Mouse (Mus musculus) heart, adult 2 months (tissue): Measurements from ENCODE around the gene Cldn7. TPM values are rescaled to one million over a fixed set of nuclear protein-coding genes. Genes with fewer than 3 reads are reported as not detected.
"Not testable (repeated sequence)": the region's sequence is repeated elsewhere in the genome, so short reads cannot be mapped to it uniquely, and the experiment has no call there.

Experiments
- DNase-seq, 2 experiments: peaks; one replicate each; pipeline ENCODE4 v3.0.0; 2021
- H3K27ac ChIP-seq: fragments of 200-600 bp; 2 replicates; pipeline ENCODE4 v1.8.1; 2022
- H3K27me3 ChIP-seq: fragments of 200-500 bp; 2 replicates; pipeline ENCODE4 v1.6.1; 2012; ENCODE audit warnings: mild to moderate bottlenecking, low read length, inconsistent platforms, mixed read lengths; ENCODE audit not compliant: control insufficient read depth, insufficient read depth
- H3K36me3 ChIP-seq: fragments of 200-500 bp; 2 replicates; pipeline ENCODE4 v1.6.1; 2012; ENCODE audit warnings: low read length, inconsistent platforms; ENCODE audit not compliant: control insufficient read depth, insufficient read depth
- H3K4me1 ChIP-seq: fragments of 200-500 bp; 2 replicates; pipeline ENCODE4 v1.6.1; 2011; ENCODE audit warnings: low read length; ENCODE audit not compliant: control insufficient read depth, insufficient read depth
- H3K4me3 ChIP-seq: fragments of 200-600 bp; 2 replicates; pipeline ENCODE4 v1.8.1; 2022
- H3K79me2 ChIP-seq: fragments of 200-500 bp; replicated peaks from 2 replicates; pipeline ENCODE4 v1.6.1; 2012; ENCODE audit warnings: mild to moderate bottlenecking, inconsistent platforms, low read length, moderate library complexity, mixed read lengths; ENCODE audit not compliant: control insufficient read depth, insufficient read depth
- H3K9ac ChIP-seq: fragments of 200-500 bp; 2 replicates; pipeline ENCODE4 v1.6.1; 2012; ENCODE audit warnings: low read depth, mild to moderate bottlenecking, control low read depth, inconsistent platforms, low read length, mixed read lengths
- CTCF ChIP-seq: fragments of 200-600 bp; IDR thresholded peaks from 2 replicates; pipeline ENCODE4 v1.8.1; 2022; ENCODE audit warnings: antibody characterized with exemption, mild to moderate bottlenecking, moderate library complexity
- EP300 ChIP-seq: fragments of 200-500 bp; IDR thresholded peaks from 2 replicates; pipeline ENCODE4 v1.6.1; 2011; ENCODE audit warnings: low read depth, low read length, control low read depth; ENCODE audit not compliant: insufficient read depth
- POLR2A ChIP-seq: fragments of 200-500 bp; IDR thresholded peaks from 2 replicates; pipeline ENCODE4 v1.6.1; 2011; ENCODE audit warnings: mild to moderate bottlenecking, low read depth, low read length, control low read depth; ENCODE audit not compliant: insufficient read depth
- WGBS: fragments of 180-500 bp; shearing (Covaris S2); methylation state at CpG from one replicate; pipeline ENCODE4 v1.1.7; 2018; 5-methylcytosine and 5-hydroxymethylcytosine counted together
- intact Hi-C: fragments of 180-260 bp; cut with DNase I; formaldehyde crosslinking; loops from one replicate; pipeline ENCODE4 v1.15.1; 2025
- polyA plus RNA-seq: library from polyadenylated mRNA; depleted of rRNA; stranded (reverse); fragments of >200 nt; gene quantifications from 2 replicates; pipeline ENCODE4 v1.2.3, GENCODE M21; 2012
- total RNA-seq, 2 experiments: library from RNA; stranded (reverse); gene quantifications; 2 replicates each; pipeline ENCODE4 v1.2.3; 2021

Cldn7 gene
- total and polyA plus RNA-seq, 3 experiments, result 3.5 TPM; not detected in 2

DNA sequence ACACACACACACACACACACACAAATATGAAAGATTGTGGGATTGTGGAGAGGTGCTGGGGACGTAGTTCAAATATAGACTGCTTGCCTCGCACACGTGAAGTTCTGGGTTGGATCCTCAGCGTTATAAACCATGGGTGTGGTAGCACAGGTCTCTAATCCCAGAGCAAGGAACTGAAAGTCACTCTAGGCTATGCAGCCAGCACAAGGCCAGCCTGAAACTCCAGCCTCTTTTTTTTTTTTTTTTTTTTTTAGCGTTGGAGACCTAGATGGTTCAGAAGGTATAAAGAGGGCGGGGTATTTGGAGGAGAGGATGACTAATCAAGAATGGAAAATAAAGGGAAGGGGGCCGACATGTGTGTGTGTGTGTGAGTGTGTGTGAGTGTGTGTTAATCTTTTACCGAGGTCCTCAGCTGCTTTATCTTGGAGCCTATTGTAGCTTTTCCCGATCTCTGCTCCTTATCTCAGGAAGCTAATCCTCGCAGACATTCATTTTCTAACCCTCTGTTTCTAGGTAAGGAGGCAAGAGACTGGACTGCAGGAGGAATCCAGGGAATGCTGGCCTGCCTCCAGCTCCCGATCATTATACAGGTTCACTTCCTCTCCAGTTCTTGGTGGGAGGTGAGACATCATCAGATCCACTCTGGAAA is 11.2 kb upstream of the Cldn7 start:
- no peaks in the 10 kb centered on the region for H3K36me3 ChIP-seq
- WGBS, result 23% methylated on average over 11 of the region's 11 CpGs

DNA sequence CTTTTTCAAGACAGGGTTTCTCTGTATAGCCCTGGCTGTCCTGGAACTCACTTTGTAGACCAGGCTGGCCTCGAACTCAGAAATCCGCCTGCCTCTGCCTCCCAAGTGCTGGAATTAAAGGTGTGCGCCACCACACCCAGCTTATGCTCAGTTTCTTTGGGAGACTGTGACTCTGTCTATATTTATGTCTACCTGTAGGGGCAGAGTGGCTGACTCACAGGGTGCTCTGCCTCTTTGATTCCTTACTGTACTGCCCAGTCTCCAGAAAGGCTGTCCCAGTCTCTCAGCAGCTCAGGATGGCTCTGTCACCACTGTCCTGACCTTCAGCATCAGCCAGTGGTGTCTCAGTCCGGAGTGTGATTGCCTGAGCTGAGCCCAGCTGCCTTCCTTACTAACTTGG is 9.0 kb upstream of the Cldn7 start:
- H3K27ac ChIP-seq, H3K36me3 ChIP-seq, DNase-seq, H3K27me3 ChIP-seq, H3K4me1 ChIP-seq, H3K79me2 ChIP-seq, intact Hi-C loops, H3K9ac ChIP-seq, H3K4me3 ChIP-seq: not testable (repeated sequence)
- 75% methylated on average over 4 of the region's 4 CpGs for WGBS

More for the DNA sequence above, 11.2 kb upstream of the Cldn7 start:
- H3K4me3 ChIP-seq, result no peak overlapping the region
- no peak for DNase-seq
- no peaks in the 10 kb centered on the region; the same call in 1 of the 2 replicates for H3K4me1 ChIP-seq
- H3K9ac ChIP-seq, result no peak overlapping the region
- H3K79me2 ChIP-seq, result no peaks in the 10 kb centered on the region
- no peaks in the 10 kb centered on the region for H3K27me3 ChIP-seq
- no peak overlapping the region for H3K27ac ChIP-seq
- intact Hi-C loops, result no loop called here
- TF ChIP-seq POLR2A (no peak), CTCF (no peak), EP300 (no peak)

DNA sequence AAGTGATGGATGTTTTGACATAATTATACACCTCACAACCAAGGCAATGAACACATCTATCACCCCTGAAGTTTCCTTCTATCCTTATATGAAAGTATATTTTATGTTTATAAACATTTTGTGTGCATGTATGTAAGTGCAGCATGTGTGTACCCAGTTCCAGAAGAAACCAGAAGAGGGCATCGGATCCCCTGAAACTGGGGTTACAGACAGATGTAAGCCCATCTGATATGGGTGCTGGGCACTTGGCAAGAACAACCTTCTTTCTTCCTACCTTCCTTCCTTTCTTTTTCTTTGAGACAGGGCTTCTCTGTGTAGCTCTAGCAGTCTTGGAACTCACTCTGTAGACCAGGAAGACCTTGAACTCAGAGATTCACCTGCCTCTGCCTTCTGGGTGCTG is 8.4 kb upstream of the Cldn7 start:
- H3K27ac ChIP-seq, result no peak overlapping the region
- no peaks in the 10 kb centered on the region for H3K36me3 ChIP-seq
- WGBS, result 79% methylated on average over 1 of the region's 1 CpGs
- TF ChIP-seq POLR2A, result no peak
- TF ChIP-seq CTCF, result peak; percentile 22; the same call in 1 of the 2 replicates
- no peak for TF ChIP-seq EP300
- H3K9ac ChIP-seq, result no peak overlapping the region
- no peaks in the 10 kb centered on the region for H3K27me3 ChIP-seq
- intact Hi-C loops, result no loop called here
- no peaks in the 10 kb centered on the region for H3K4me1 ChIP-seq
- no peak overlapping the region for H3K4me3 ChIP-seq
- no peak for DNase-seq
- H3K79me2 ChIP-seq, result no peaks in the 10 kb centered on the region

DNA sequence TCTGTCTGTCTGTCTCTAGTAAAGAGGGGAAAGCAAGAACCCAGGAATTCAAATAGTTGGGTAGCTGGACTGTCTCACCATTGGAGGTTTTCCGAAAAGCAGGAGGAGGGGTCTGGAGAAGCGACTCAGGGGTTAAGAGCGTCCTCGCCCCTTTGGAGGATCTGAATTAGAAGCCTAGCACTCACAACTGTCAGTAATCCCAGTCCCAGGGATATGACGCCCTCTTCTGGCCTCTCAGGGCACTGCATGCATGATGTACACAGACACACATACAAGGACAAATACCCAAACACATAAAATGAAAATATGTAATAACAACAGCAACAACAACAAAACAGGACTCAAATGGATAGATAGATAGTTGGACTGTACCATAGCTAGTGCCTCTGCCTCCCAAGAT is 4.0 kb upstream of the Cldn7 start:
- peaks cover 7% of the 10 kb centered on the region for H3K27me3 ChIP-seq
- 32% methylated on average over 5 of the region's 5 CpGs for WGBS
- DNase-seq, result no peak
- H3K79me2 ChIP-seq, result no peaks in the 10 kb centered on the region
- H3K4me3 ChIP-seq, result no peak overlapping the region
- H3K9ac ChIP-seq, result no peak overlapping the region
- H3K27ac ChIP-seq, result no peak overlapping the region
- no peaks in the 10 kb centered on the region for H3K36me3 ChIP-seq
- no peaks in the 10 kb centered on the region for H3K4me1 ChIP-seq
- intact Hi-C loops, result no loop called here
- TF ChIP-seq EP300 (no peak), POLR2A (no peak), CTCF (peak; percentile 34)

DNA sequence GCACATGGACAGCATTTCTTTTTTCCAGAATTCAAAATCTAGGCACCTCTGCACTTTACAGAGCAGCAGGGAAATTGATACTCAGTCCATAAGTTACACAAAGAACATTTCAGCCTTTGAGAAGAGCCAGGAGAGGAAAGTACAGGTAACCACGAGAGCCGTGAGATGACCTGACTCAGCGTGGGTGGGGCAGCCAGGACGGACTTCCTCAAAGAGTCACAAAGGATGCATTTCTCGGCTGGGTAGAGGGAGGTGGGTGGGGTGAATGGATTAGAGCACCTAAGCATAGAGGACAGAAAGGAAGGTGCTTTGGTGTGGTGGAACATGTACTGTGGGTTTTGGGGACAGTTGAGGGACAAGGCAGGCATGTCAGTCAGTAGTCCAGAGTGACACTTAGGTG is 2.7 kb upstream of the Cldn7 start:
- WGBS, result 36% methylated on average over 5 of the region's 5 CpGs
- no peaks in the 10 kb centered on the region for H3K36me3 ChIP-seq
- H3K27me3 ChIP-seq, result peaks cover 11% of the 10 kb centered on the region
- no peak for TF ChIP-seq EP300
- TF ChIP-seq CTCF, result no peak
- no peak for TF ChIP-seq POLR2A
- H3K79me2 ChIP-seq, result no peaks in the 10 kb centered on the region
- no peak overlapping the region for H3K4me3 ChIP-seq
- no peak for DNase-seq
- intact Hi-C loops, result no loop called here
- H3K27ac ChIP-seq, result no peak overlapping the region
- H3K9ac ChIP-seq, result no peak overlapping the region
- H3K4me1 ChIP-seq, result peaks cover under 1% of the 10 kb centered on the region; the same call in 1 of the 2 replicates

DNA sequence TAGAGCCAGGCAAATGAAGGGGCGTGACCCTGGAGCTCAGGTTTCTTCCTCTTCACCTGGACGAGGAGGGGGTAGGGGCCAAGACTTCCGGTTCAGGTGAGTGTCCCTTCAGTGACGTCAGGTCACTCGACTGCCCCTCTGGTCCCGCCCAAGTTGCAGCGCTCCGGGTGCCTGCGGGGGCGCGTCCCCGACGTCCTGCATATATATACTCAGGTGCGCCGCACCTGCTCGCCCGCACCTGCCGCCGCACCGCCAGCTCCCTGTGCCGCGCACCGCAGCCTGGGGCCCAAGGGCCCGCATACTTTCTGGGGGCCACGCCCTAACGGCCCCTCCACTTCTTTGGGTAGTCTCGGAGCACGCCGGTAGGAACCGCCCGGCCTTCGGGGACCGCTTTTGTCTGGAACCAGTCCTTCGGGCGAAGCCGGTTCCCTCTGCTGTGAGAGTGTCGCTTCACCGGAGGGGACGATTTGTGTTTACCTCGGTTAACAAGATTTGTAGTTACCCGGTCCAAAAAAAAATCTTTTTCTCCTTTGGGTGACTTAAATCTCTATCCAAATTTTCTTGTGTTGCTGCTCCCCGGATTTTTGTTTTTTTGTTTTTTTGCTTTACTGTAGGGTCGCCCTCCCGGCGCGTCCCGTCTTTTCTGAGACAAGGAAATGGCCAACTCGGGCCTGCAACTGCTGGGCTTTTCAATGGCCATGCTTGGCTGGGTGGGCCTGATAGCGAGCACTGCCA is 859 bp downstream of the Cldn7 start:
- no peak overlapping the region for H3K4me3 ChIP-seq
- DNase-seq, result no peak
- H3K27ac ChIP-seq, result no peak overlapping the region
- no peaks in the 10 kb centered on the region for H3K36me3 ChIP-seq
- peaks cover 11% of the 10 kb centered on the region for H3K27me3 ChIP-seq
- H3K9ac ChIP-seq, result no peak overlapping the region
- no peak for TF ChIP-seq POLR2A
- no peak for TF ChIP-seq CTCF
- no peak for TF ChIP-seq EP300
- intact Hi-C loops, result no loop called here
- no peaks in the 10 kb centered on the region for H3K79me2 ChIP-seq
- 10% methylated on average over 49 of the region's 49 CpGs for WGBS
- peaks cover 2% of the 10 kb centered on the region; the same call in 1 of the 2 replicates for H3K4me1 ChIP-seq
